Mouse (Mus musculus) splenic B cell, adult 2 months (primary cell): ENCODE measurements around the gene Txn1.
A peak's percentile ranks its signal among the peaks of the same experiment; 100 is the strongest.

Experiments used
- DNase-seq: peaks from one replicate; pipeline ENCODE4 v3.0.0-alpha.2; 2011; ENCODE audit warnings: low read depth, low spot score
- H3K27me3 ChIP-seq: 2 replicates; pipeline ENCODE4 v1.6.1; 2012; ENCODE audit warnings: mild to moderate bottlenecking, low read length, moderate library complexity, mixed read lengths; ENCODE audit not compliant: control insufficient read depth, poor library complexity, insufficient read depth, severe bottlenecking
- H3K36me3 ChIP-seq: 2 replicates; pipeline ENCODE4 v1.6.1; 2012; ENCODE audit warnings: mild to moderate bottlenecking, low read length, moderate library complexity, mixed read lengths; ENCODE audit not compliant: control insufficient read depth, poor library complexity, insufficient read depth, severe bottlenecking

The Txn1 gene

GRCm38 (mm10) chr4:57920522-57920921 is 35.7 kb downstream of the Txn1 start:
- no peak for DNase-seq
- H3K36me3 ChIP-seq, result no peaks in the 10 kb centered on the region
- H3K27me3 ChIP-seq, result no peaks in the 10 kb centered on the region

GRCm38 (mm10) chr4:57919494-57920423 is 36.5 kb downstream of the Txn1 start:
- no peak for DNase-seq

GRCm38 (mm10) chr4:57916711-57917110 is 39.5 kb downstream of the Txn1 start:
- Histone ChIP-seq H3K36me3 (no peaks in the 10 kb centered on the region), H3K27me3 (no peaks in the 10 kb centered on the region)
- no peak for DNase-seq

More at GRCm38 (mm10) chr4:57919494-57920423, 36.5 kb downstream of the Txn1 start:
- Histone ChIP-seq H3K27me3 (no peaks in the 10 kb centered on the region), H3K36me3 (no peaks in the 10 kb centered on the region)

- Histone ChIP-seq H3K36me3 (no peaks in the 10 kb centered on the region), H3K27me3 (no peaks in the 10 kb centered on the region)
- no peak for DNase-seq
Measured at GRCm38 (mm10) chr4:57916201-57916661, 40.0 kb downstream of the Txn1 start, which contains the start of gene D630039A03Rik. D630039A03Rik (minus strand) TSS chr4:57916297.

- no peak for DNase-seq
- Histone ChIP-seq H3K27me3 (no peaks in the 10 kb centered on the region), H3K36me3 (no peaks in the 10 kb centered on the region)
Measured at GRCm38 (mm10) chr4:57915216-57915965, 40.8 kb downstream of the Txn1 start.

GRCm38 (mm10) chr4:57914193-57915190 is 41.7 kb downstream of the Txn1 start:
- no peak for DNase-seq
- Histone ChIP-seq H3K36me3 (no peaks in the 10 kb centered on the region), H3K27me3 (no peaks in the 10 kb centered on the region)

GRCm38 (mm10) chr4:57913021-57913420 is 43.2 kb downstream of the Txn1 start:
- no peaks in the 10 kb centered on the region for H3K36me3 ChIP-seq
- DNase-seq, result no peak

GRCm38 (mm10) chr4:57908860-57909259 is 47.4 kb downstream of the Txn1 start:
- no peaks in the 10 kb centered on the region for H3K27me3 ChIP-seq
- no peak for DNase-seq

More at GRCm38 (mm10) chr4:57913021-57913420, 43.2 kb downstream of the Txn1 start:
- no peaks in the 10 kb centered on the region for H3K27me3 ChIP-seq

GRCm38 (mm10) chr4:57906708-57907107 is 49.5 kb downstream of the Txn1 start:
- Histone ChIP-seq H3K36me3 (no peaks in the 10 kb centered on the region), H3K27me3 (no peaks in the 10 kb centered on the region)
- no peak for DNase-seq

More at GRCm38 (mm10) chr4:57908860-57909259, 47.4 kb downstream of the Txn1 start:
- H3K36me3 ChIP-seq, result no peaks in the 10 kb centered on the region

- no peaks in the 10 kb centered on the region for H3K27me3 ChIP-seq
- no peaks in the 10 kb centered on the region for H3K36me3 ChIP-seq
- no peak for DNase-seq
Measured at GRCm38 (mm10) chr4:57904638-57905037, 51.6 kb downstream of the Txn1 start.

- peak; percentile 80 for DNase-seq
- Histone ChIP-seq H3K27me3 (no peaks in the 10 kb centered on the region), H3K36me3 (no peaks in the 10 kb centered on the region)
Measured at GRCm38 (mm10) chr4:57904211-57904610, 52.0 kb downstream of the Txn1 start.

- Histone ChIP-seq H3K27me3 (no peaks in the 10 kb centered on the region), H3K36me3 (no peaks in the 10 kb centered on the region)
- peak; percentile 15 for DNase-seq
Measured at GRCm38 (mm10) chr4:57902619-57903018, 53.6 kb downstream of the Txn1 start.

- peak; percentile 49 for DNase-seq
- Histone ChIP-seq H3K36me3 (no peaks in the 10 kb centered on the region), H3K27me3 (no peaks in the 10 kb centered on the region)
Measured at GRCm38 (mm10) chr4:57901210-57901609, 55.0 kb downstream of the Txn1 start.

- DNase-seq, result no peak
Measured at GRCm38 (mm10) chr4:57896631-57897030, 59.6 kb downstream of the Txn1 start.

More at GRCm38 (mm10) chr4:57896631-57897030, 59.6 kb downstream of the Txn1 start:
- H3K27me3 ChIP-seq, result no peaks in the 10 kb centered on the region
- no peaks in the 10 kb centered on the region for H3K36me3 ChIP-seq
